Mouse (Mus musculus): ENCODE data around the gene Lamtor3.

GRCm38 (mm10) chr3:137936541-137936940 is 18.2 kb downstream of the Lamtor3 start:
- TF ChIP-seq CTCF (IDR thresholded peaks at IDR 0.05 in 2 of 3, conservative IDR thresholded peaks at IDR 0.05 in 1 of 3; ENCODE audit: control insufficient read depth in 1 of 3, insufficient read depth in 1 of 3, low read depth in 2 of 3, low read length in 3 of 3, poor library complexity in 1 of 3, severe bottlenecking in 1 of 3) (no peak), USF1 (IDR thresholded peaks at IDR 0.05; ENCODE audit: low read depth, low read length) (no peak)
